Mouse (Mus musculus): Measurements from ENCODE around the gene Hps6. TPM values are rescaled to one million over a fixed set of nuclear protein-coding genes. Genes with fewer than 3 reads are reported as not detected.

Hps6 gene
- 4.3 and 5.2 TPM in 2 replicates for polyA plus RNA-seq (2012; rRNA removed; ENCODE audit: low replicate concordance)

GRCm38 (mm10) chr19:46003371-46004226, at the start of gene Hps6:
Hps6 (plus strand) TSS chr19:46003508.

DNA sequence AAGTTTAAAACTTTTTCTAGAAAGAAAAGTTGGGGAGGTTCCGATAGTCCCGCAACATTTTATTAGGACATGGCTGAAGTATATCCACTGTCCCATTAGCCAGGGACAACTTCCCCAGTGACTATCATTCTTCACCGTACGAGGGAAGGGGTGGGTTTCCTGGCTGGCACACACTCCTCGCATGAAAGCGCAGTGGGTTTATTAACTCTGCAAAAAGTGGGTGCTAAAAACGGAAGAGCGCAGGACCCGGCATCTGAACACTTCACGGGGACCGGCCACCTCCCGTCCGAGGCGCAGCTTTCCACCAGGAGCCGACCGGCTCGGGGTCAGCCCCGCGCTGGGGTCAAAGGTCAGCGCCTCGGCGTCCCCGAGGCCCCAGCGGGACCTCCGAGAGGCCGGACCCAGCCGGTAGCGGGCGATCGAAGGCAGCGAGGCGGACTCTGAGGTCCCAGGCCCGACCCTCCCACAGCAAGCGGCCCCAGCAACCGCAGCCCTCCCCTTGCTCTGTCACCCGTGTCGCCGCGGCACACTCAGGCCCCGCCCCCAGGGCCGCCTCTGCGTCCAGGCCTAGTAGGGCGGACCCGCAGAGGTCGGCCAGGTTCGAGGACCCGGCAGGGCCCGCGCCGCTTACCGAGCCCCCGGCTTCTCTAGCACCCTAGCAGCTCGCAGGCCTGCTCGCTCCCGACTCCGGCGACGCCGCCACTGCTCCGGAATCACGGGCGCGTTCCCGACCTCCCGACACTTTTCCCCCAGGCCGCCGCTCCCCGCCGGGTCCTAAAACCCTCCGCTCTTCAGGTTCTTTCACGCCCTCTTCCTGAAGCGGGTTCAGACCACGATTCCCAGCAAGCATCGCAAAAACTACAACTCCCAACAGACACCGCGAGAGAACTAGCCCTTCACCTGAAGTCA, 5.3 kb upstream of the Hps6 start, which contains the start of gene Armh3:
Armh3 (minus strand) TSS at position 704 of the 909 bp plus-strand sequence.

GRCm38 (mm10) chr19:46044271-46044992, 41.1 kb downstream of the Hps6 start, which contains the start of gene Pprc1:
Pprc1 (plus strand) TSS chr19:46044886.

DNA sequence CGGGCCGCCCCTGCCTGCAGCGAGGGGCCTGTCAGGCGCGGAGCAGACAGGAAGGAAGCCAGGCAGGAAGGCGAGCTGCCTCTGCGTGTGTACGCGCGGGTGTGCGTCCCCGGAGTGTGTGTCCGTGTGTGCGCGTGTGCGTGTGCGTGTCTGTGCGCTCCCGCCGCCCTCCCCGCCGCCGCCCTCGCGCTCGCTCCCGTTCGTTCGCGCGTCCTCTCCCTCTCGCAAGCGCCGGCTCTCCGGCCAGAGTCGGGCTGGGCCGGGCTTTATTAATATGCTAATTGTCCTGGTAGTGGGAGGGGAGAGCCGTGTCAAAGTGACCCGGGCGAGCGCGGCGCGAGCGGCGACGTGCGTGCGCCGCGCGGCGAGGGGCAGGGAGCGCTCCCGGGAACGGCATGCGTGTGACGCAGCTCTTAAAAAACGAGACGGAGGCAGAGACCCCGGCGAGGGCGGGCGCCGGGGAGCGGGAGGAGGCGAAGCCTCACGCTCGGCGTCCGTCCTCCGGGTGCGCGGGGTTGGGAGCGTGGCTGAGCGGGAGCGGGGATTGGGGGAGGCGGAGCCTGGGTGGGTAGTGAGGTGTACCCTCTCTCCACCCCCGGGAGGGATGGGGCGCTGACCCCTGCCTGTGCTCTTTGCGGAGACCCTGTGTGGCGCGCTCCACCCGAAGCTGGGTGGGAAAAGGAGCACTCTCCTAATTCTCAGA, 41.8 kb downstream of the Hps6 start, which contains the start of gene Ldb1:
Ldb1 (minus strand) TSS at position 222 of the 703 bp plus-strand sequence.

Other genes with a start within 250 kb of the Hps6 start
- gene Mgea5, start 219.7 kb upstream of the Hps6 start, polyA plus RNA-seq (2012; rRNA removed; ENCODE audit: low replicate concordance): 2.7 and 4.6 TPM in 2 replicates
- gene Kcnip2, start 187.4 kb upstream of the Hps6 start, polyA plus RNA-seq (2012; rRNA removed; ENCODE audit: low replicate concordance): 7.7 and 13.9 TPM in 2 replicates
- 6.3 and 7.3 TPM in 2 replicates for gene Armh3, start 5.0 kb upstream of the Hps6 start, polyA plus RNA-seq (2012; rRNA removed; ENCODE audit: low replicate concordance)
- gene Pprc1, start 41.4 kb downstream of the Hps6 start, polyA plus RNA-seq (2012; rRNA removed; ENCODE audit: low replicate concordance): 8.0 and 18.5 TPM in 2 replicates
- 59.4 and 62.9 TPM in 2 replicates for gene Ldb1, start 41.7 kb downstream of the Hps6 start, polyA plus RNA-seq (2012; rRNA removed; ENCODE audit: low replicate concordance)
- gene Nolc1, start 72.4 kb downstream of the Hps6 start, polyA plus RNA-seq (2012; rRNA removed; ENCODE audit: low replicate concordance): 2.5 and 4.8 TPM in 2 replicates
- gene Elovl3, start 128.4 kb downstream of the Hps6 start, polyA plus RNA-seq (2012; rRNA removed; ENCODE audit: low replicate concordance): not detected in 2 replicates
- gene Pitx3, start 144.8 kb downstream of the Hps6 start, polyA plus RNA-seq (2012; rRNA removed; ENCODE audit: low replicate concordance): not detected in 2 replicates
- 187 and 199 TPM in 2 replicates for gene Gbf1, start 149.0 kb downstream of the Hps6 start, polyA plus RNA-seq (2012; rRNA removed; ENCODE audit: low replicate concordance)